Mouse (Mus musculus): ENCODE measurements at regions not wholly inside any gene's neighbourhood (a gene's known extent, or its start where the extent isn't known, plus 50 kb on each side); places are given as distances from the start of the nearest gene placed in this dataset.

GRCm38 (mm10) chr9:74705698-74706097 lies 156.0 kb upstream of the Onecut1 start:
- intact Hi-C loops (cut with DNase I), result no loop called here
- Histone ChIP-seq H3K79me2 (replicated peaks; ENCODE audit: control insufficient read depth, insufficient read depth, low read length) (no peaks in the 10 kb centered on the region), H3K9ac (ENCODE audit: low read depth, low read length) (no peak overlapping the region), H3K4me3 (no peak overlapping the region), H3K4me1 (ENCODE audit: control insufficient read depth, insufficient read depth, low read length) (no peaks in the 10 kb centered on the region), H3K36me3 (ENCODE audit: control insufficient read depth, insufficient read depth, low read length) (no peaks in the 10 kb centered on the region), H3K27ac (no peak overlapping the region), H3K27me3 (ENCODE audit: control insufficient read depth, insufficient read depth, low read length) (no peaks in the 10 kb centered on the region)
- no peak for TF ChIP-seq CTCF (IDR thresholded peaks at IDR 0.05)
- no peak for TF ChIP-seq POLR2A (IDR thresholded peaks at IDR 0.05; ENCODE audit: insufficient read depth, low read depth, low read length)
- no peak for TF ChIP-seq EP300 (IDR thresholded peaks at IDR 0.05; ENCODE audit: insufficient read depth, low read depth, low read length)
- DNase-seq, result no peak
- 36% methylated on average over 4 of the region's 4 CpGs for WGBS

- no peak overlapping the region for H3K4me3 ChIP-seq
- no peaks in the 10 kb centered on the region for H3K36me3 ChIP-seq (ENCODE audit: control insufficient read depth, insufficient read depth, low read length)
- H3K27ac ChIP-seq, result no peak overlapping the region
- no peaks in the 10 kb centered on the region for H3K4me1 ChIP-seq (ENCODE audit: control insufficient read depth, insufficient read depth, low read length)
- H3K27me3 ChIP-seq (ENCODE audit: control insufficient read depth, insufficient read depth, low read length), result no peaks in the 10 kb centered on the region
- no peaks in the 10 kb centered on the region for H3K79me2 ChIP-seq (replicated peaks; ENCODE audit: control insufficient read depth, insufficient read depth, low read length)
- WGBS, result 61% methylated on average over 1 of the region's 1 CpGs
- DNase-seq, result no peak
- no peak for TF ChIP-seq POLR2A (IDR thresholded peaks at IDR 0.05; ENCODE audit: insufficient read depth, low read depth, low read length)
- no peak for TF ChIP-seq EP300 (IDR thresholded peaks at IDR 0.05; ENCODE audit: insufficient read depth, low read depth, low read length)
- TF ChIP-seq CTCF (IDR thresholded peaks at IDR 0.05), result no peak
- intact Hi-C loops (cut with DNase I), result no loop called here
- H3K9ac ChIP-seq (ENCODE audit: low read depth, low read length), result no peak overlapping the region
Observed at GRCm38 (mm10) chr9:74707608-74708007, 154.1 kb upstream of the Onecut1 start.

- H3K27ac ChIP-seq, result no peak overlapping the region
- no peaks in the 10 kb centered on the region for H3K27me3 ChIP-seq (ENCODE audit: control insufficient read depth, insufficient read depth, low read length)
- H3K9ac ChIP-seq (ENCODE audit: low read depth, low read length), result no peak overlapping the region
- H3K4me1 ChIP-seq (ENCODE audit: control insufficient read depth, insufficient read depth, low read length), result no peaks in the 10 kb centered on the region
- 89% methylated on average over 10 of the region's 10 CpGs for whole genome bisulfite sequencing
- H3K36me3 ChIP-seq (ENCODE audit: control insufficient read depth, insufficient read depth, low read length), result no peaks in the 10 kb centered on the region
- TF ChIP-seq POLR2A (IDR thresholded peaks at IDR 0.05; ENCODE audit: insufficient read depth, low read depth, low read length) (no peak), CTCF (IDR thresholded peaks at IDR 0.05) (no peak), EP300 (IDR thresholded peaks at IDR 0.05; ENCODE audit: insufficient read depth, low read depth, low read length) (no peak)
- no peak for DNase-seq
- H3K4me3 ChIP-seq, result no peak overlapping the region
- intact Hi-C loops (cut with DNase I), result no loop called here
- no peaks in the 10 kb centered on the region for H3K79me2 ChIP-seq (replicated peaks; ENCODE audit: control insufficient read depth, insufficient read depth, low read length)
Observed at GRCm38 (mm10) chr9:74711698-74712097, 150.0 kb upstream of the Onecut1 start.

GRCm38 (mm10) chr9:74732451-74732850 lies 129.3 kb upstream of the Onecut1 start:
- DNase-seq, result no peak
- H3K36me3 ChIP-seq (ENCODE audit: control insufficient read depth, insufficient read depth, low read length), result no peaks in the 10 kb centered on the region
- WGBS, result 82% methylated on average over 5 of the region's 5 CpGs
- H3K9ac ChIP-seq (ENCODE audit: low read depth, low read length), result no peak overlapping the region
- TF ChIP-seq POLR2A (IDR thresholded peaks at IDR 0.05; ENCODE audit: insufficient read depth, low read depth, low read length) (no peak), CTCF (IDR thresholded peaks at IDR 0.05) (no peak), EP300 (IDR thresholded peaks at IDR 0.05; ENCODE audit: insufficient read depth, low read depth, low read length) (no peak)
- H3K4me3 ChIP-seq, result no peak overlapping the region
- no peaks in the 10 kb centered on the region for H3K4me1 ChIP-seq (ENCODE audit: control insufficient read depth, insufficient read depth, low read length)
- no peak overlapping the region for H3K27ac ChIP-seq
- intact Hi-C loops (cut with DNase I), result no loop called here
- no peaks in the 10 kb centered on the region for H3K27me3 ChIP-seq (ENCODE audit: control insufficient read depth, insufficient read depth, low read length)
- no peaks in the 10 kb centered on the region for H3K79me2 ChIP-seq (replicated peaks; ENCODE audit: control insufficient read depth, insufficient read depth, low read length)

GRCm38 (mm10) chr9:74741949-74742348 lies 119.8 kb upstream of the Onecut1 start:
- intact Hi-C loops (cut with DNase I), result no loop called here
- TF ChIP-seq EP300 (IDR thresholded peaks at IDR 0.05; ENCODE audit: insufficient read depth, low read depth, low read length) (no peak), POLR2A (IDR thresholded peaks at IDR 0.05; ENCODE audit: insufficient read depth, low read depth, low read length) (no peak), CTCF (IDR thresholded peaks at IDR 0.05) (no peak)
- no peak for DNase-seq
- Histone ChIP-seq H3K4me3 (no peak overlapping the region), H3K27ac (no peak overlapping the region), H3K9ac (ENCODE audit: low read depth, low read length) (no peak overlapping the region), H3K79me2 (replicated peaks; ENCODE audit: control insufficient read depth, insufficient read depth, low read length) (no peaks in the 10 kb centered on the region), H3K4me1 (ENCODE audit: control insufficient read depth, insufficient read depth, low read length) (no peaks in the 10 kb centered on the region), H3K36me3 (ENCODE audit: control insufficient read depth, insufficient read depth, low read length) (no peaks in the 10 kb centered on the region), H3K27me3 (ENCODE audit: control insufficient read depth, insufficient read depth, low read length) (no peaks in the 10 kb centered on the region)
- 88% methylated on average over 2 of the region's 2 CpGs for WGBS

GRCm38 (mm10) chr9:74747886-74748285 lies 113.8 kb upstream of the Onecut1 start:
- H3K4me1 ChIP-seq (ENCODE audit: control insufficient read depth, insufficient read depth, low read length), result no peaks in the 10 kb centered on the region
- no peak overlapping the region for H3K9ac ChIP-seq (ENCODE audit: low read depth, low read length)
- intact Hi-C loops (cut with DNase I), result no loop called here
- H3K79me2 ChIP-seq (replicated peaks; ENCODE audit: control insufficient read depth, insufficient read depth, low read length), result no peaks in the 10 kb centered on the region
- DNase-seq, result no peak
- H3K27ac ChIP-seq, result no peak overlapping the region
- no peak overlapping the region for H3K4me3 ChIP-seq
- no peaks in the 10 kb centered on the region for H3K27me3 ChIP-seq (ENCODE audit: control insufficient read depth, insufficient read depth, low read length)
- no peaks in the 10 kb centered on the region for H3K36me3 ChIP-seq (ENCODE audit: control insufficient read depth, insufficient read depth, low read length)
- TF ChIP-seq POLR2A (IDR thresholded peaks at IDR 0.05; ENCODE audit: insufficient read depth, low read depth, low read length), result no peak
- no peak for TF ChIP-seq CTCF (IDR thresholded peaks at IDR 0.05)
- TF ChIP-seq EP300 (IDR thresholded peaks at IDR 0.05; ENCODE audit: insufficient read depth, low read depth, low read length), result no peak
- WGBS, result 76% methylated on average over 7 of the region's 7 CpGs

All from heart, adult 2 months (tissue).